ENCODE assay signal across 22 mouse cellular contexts in genomic region chr6:84893773-84894095, GRCm38 (mm10).
DNase-seq lines count a peak whose midpoint lies in the region; ATAC-seq and TF ChIP-seq lines count a peak whose summit lies in the region.
"Had no signal": no experiment of that assay in that cellular context is flagged by ENCODE, and none has a peak within 500 bp of the region (broad histone marks: within the 10 kb centered on the region; RNA-seq: fewer than 3 reads in every experiment).

No protein-coding gene starts in this region.

- no peaks in the 10 kb centered on the region for H3K9me3 ChIP-seq in kidney, postnatal 0 days (replicated peaks; ENCODE audit: low read length)
- no peaks in the 10 kb centered on the region for H3K9me3 ChIP-seq in MEL (replicated peaks; ENCODE audit: insufficient read depth, low read length)
- H3K9me3 ChIP-seq: forebrain, embryonic 13.5 days; G1E; heart, embryonic 10.5 days; midbrain, embryonic 15.5 days; neural tube, embryonic 13.5 days had no signal

- H3K27me3 ChIP-seq in kidney, postnatal 0 days (ENCODE audit: insufficient read depth, low read length) = no peaks in the 10 kb centered on the region
- no peaks in the 10 kb centered on the region for H3K27me3 ChIP-seq in MEL (ENCODE audit: control insufficient read depth in 1 of 2, insufficient read depth in 2 of 2, low read length in 2 of 2)
- H3K27me3 ChIP-seq in myocyte (ENCODE audit: control insufficient read depth, insufficient read depth, insufficient read length) = no peaks in the 10 kb centered on the region
- H3K27me3 ChIP-seq: forebrain, embryonic 13.5 days; midbrain, embryonic 15.5 days; neural tube, embryonic 13.5 days had no signal

- ATAC-seq in kidney, postnatal 0 days (replicated peaks; ENCODE audit: low FRiP score, low read depth) = no peak
- ATAC-seq: forebrain, embryonic 13.5 days; inflammation-experienced regulatory T-cells, adult 6 months; liver, postnatal 0 days; midbrain, embryonic 15.5 days had no signal

- H3K4me3 ChIP-seq in kidney, postnatal 0 days (replicated peaks; ENCODE audit: low read depth, low read length) = no peak overlapping the region
- H3K4me3 ChIP-seq in MEL (ENCODE audit: control insufficient read depth in 1 of 2, insufficient read depth in 1 of 2, low read depth in 2 of 2, low read length in 2 of 2) (no peak overlapping the region), myocyte (no peak overlapping the region)
- H3K4me3 ChIP-seq in left cerebral cortex, adult 2 months = no peak overlapping the region
- H3K4me3 ChIP-seq: forebrain, embryonic 13.5 days; heart, embryonic 10.5 days; midbrain, embryonic 15.5 days; neural tube, embryonic 13.5 days had no signal

- no peak overlapping the region for H3ac ChIP-seq in myocyte (ENCODE audit: control insufficient read depth, insufficient read length)

- no peak for TF ChIP-seq CTCF in kidney, postnatal 0 days (IDR thresholded peaks at IDR 0.05; ENCODE audit: low read depth)
- TF ChIP-seq CTCF in MEL (IDR thresholded peaks at IDR 0.05 in 2 of 3, conservative IDR thresholded peaks at IDR 0.05 in 1 of 3; ENCODE audit: control insufficient read depth in 1 of 3, insufficient read depth in 1 of 3, low read depth in 2 of 3, low read length in 3 of 3, poor library complexity in 1 of 3, severe bottlenecking in 1 of 3) = no peak
- no peak for TF ChIP-seq CTCF in left cerebral cortex, adult 2 months (IDR thresholded peaks at IDR 0.05)

- peak; percentile 33 for DNase-seq in kidney, postnatal 0 days (ENCODE audit: low spot score)
- no peak for DNase-seq in kidney, postnatal 4 days
- DNase-seq in MEL (ENCODE audit: low read depth, low spot score) = peak; percentile 47
- DNase-seq in embryo, embryonic 10.5 days (ENCODE audit: low spot score) = peak; percentile 27
- DNase-seq in left cerebral cortex, adult 2 months (ENCODE audit: extremely low spot score in 1 of 2, low spot score in 2 of 2) = no peak
- no peak for DNase-seq in cerebellum, postnatal 14 days
- DNase-seq: cerebellum, adult 9-10 months; heart, postnatal 4 days; kidney, adult 18-20 months; liver, postnatal 0 days; lung, postnatal 14 days; thymus, adult 18-20 months; thymus, postnatal 36 days had no signal

- H3K4me2 ChIP-seq in kidney, postnatal 0 days (ENCODE audit: low read length) = no peak overlapping the region
- H3K4me2 ChIP-seq in myocyte (ENCODE audit: low read depth) = no peak overlapping the region
- H3K4me2 ChIP-seq: forebrain, embryonic 13.5 days; hindbrain, embryonic 14.5 days; liver, embryonic 11.5 days; midbrain, embryonic 15.5 days; neural tube, embryonic 13.5 days had no signal

- no peaks in the 10 kb centered on the region for H3K36me3 ChIP-seq in kidney, postnatal 0 days (ENCODE audit: insufficient read depth, low read length)
- H3K36me3 ChIP-seq in MEL (ENCODE audit: control insufficient read depth in 1 of 2, insufficient read depth in 2 of 2, low read length in 2 of 2) = peaks cover 0 to 2% of the 10 kb centered on the region in 2 experiments; a peak in 1 of 4 replicates
- no peaks in the 10 kb centered on the region for H3K36me3 ChIP-seq in myocyte (ENCODE audit: control insufficient read depth, insufficient read depth)
- H3K36me3 ChIP-seq: G1E; heart, embryonic 10.5 days; midbrain, embryonic 15.5 days; neural tube, embryonic 13.5 days had no signal

- TF ChIP-seq POLR2A in MEL (IDR thresholded peaks at IDR 0.05; ENCODE audit: control insufficient read depth in 1 of 2, insufficient read depth in 1 of 2, low read depth in 1 of 2, low read length in 2 of 2, poor library complexity in 1 of 2) = no peak
- TF ChIP-seq POLR2A in myocyte (IDR thresholded peaks at IDR 0.05; ENCODE audit: insufficient read length, low read depth) = no peak

- TF ChIP-seq EP300 in MEL (IDR thresholded peaks at IDR 0.05; ENCODE audit: low read depth in 1 of 2, low read length in 2 of 2) = no peak

- H3K79me2 ChIP-seq in MEL (ENCODE audit: control insufficient read depth, insufficient read depth, low read length, poor library complexity) (no peaks in the 10 kb centered on the region), myocyte (ENCODE audit: control insufficient read depth, insufficient read depth) (no peaks in the 10 kb centered on the region)

- no peak overlapping the region for H3K9ac ChIP-seq in kidney, postnatal 0 days (ENCODE audit: low read depth, low read length)
- H3K9ac ChIP-seq in MEL (ENCODE audit: control insufficient read depth, low read depth, low read length, poor library complexity, severe bottlenecking) = no peak overlapping the region
- H3K9ac ChIP-seq: hindbrain, embryonic 14.5 days; liver, postnatal 0 days; midbrain, embryonic 15.5 days; neural tube, embryonic 13.5 days had no signal

- H3K4me1 ChIP-seq in kidney, postnatal 0 days (replicated peaks; ENCODE audit: insufficient read depth, low read length) = peaks cover 9% of the 10 kb centered on the region; the same call in 1 of the 2 replicates
- H3K4me1 ChIP-seq in MEL (ENCODE audit: control insufficient read depth in 1 of 2, insufficient read depth in 2 of 2, low read length in 2 of 2) = peaks cover 0 to 2% of the 10 kb centered on the region in 2 experiments; a peak in 2 of 4 replicates

- no peak for TF ChIP-seq RAD21 in MEL (IDR thresholded peaks at IDR 0.05; ENCODE audit: low read depth, low read length)

- intact Hi-C loops in left cerebral cortex, adult 2 months (cut with DNase I) = no loop called here

- no peak overlapping the region for H3K27ac ChIP-seq in kidney, postnatal 0 days
- no peak overlapping the region for H3K27ac ChIP-seq in MEL (ENCODE audit: control insufficient read depth, low read depth, low read length)
- H3K27ac ChIP-seq in left cerebral cortex, adult 2 months = no peak overlapping the region
- H3K27ac ChIP-seq: forebrain, embryonic 13.5 days; heart, embryonic 10.5 days; hindbrain, embryonic 14.5 days; midbrain, embryonic 15.5 days; neural tube, embryonic 13.5 days had no signal

TF ChIP-seq in MEL, 35 proteins besides CTCF, POLR2A, EP300 and RAD21:
- TF ChIP-seq SIN3A (IDR thresholded peaks at IDR 0.05; ENCODE audit: low read length) (0 out of 2 replicates have a peak, but pooled peaks have one; percentile 48), MXI1 (IDR thresholded peaks at IDR 0.05; ENCODE audit: low read depth, low read length) (no peak)

TF ChIP-seq in myocyte, 11 proteins besides CTCF, POLR2A, EP300 and RAD21:
- no peak for TF ChIP-seq SRF (IDR thresholded peaks at IDR 0.05; ENCODE audit: control insufficient read depth, insufficient read length, low read depth)
- TF ChIP-seq CEBPB (IDR thresholded peaks at IDR 0.05; ENCODE audit: insufficient read depth, poor library complexity, severe bottlenecking) = no peak
- TF ChIP-seq REST (IDR thresholded peaks at IDR 0.05; ENCODE audit: insufficient read depth, insufficient read length) = peak; percentile 53
- TF ChIP-seq TCF3 (IDR thresholded peaks at IDR 0.05; ENCODE audit: insufficient read length, low read depth) = no peak
TF ChIP-seq in myocyte: peak in this region for 1.

Comparison
In these comparisons a context has a peak if more than half of its experiments do, and no peak if none do; other contexts are left out.
1. DNase-seq: peak in kidney, postnatal 0 days (single experiment), MEL (single experiment) and embryo, embryonic 10.5 days (single experiment); none in kidney, postnatal 4 days (0 of 2), left cerebral cortex, adult 2 months (0 of 2) and cerebellum, postnatal 14 days (0 of 2).